Mouse (Mus musculus) MEL-GATA-1-ER (cell line): Measurements from ENCODE around the gene Mettl26.
"Not testable (repeated sequence)": the region's sequence is repeated elsewhere in the genome, so short reads cannot be mapped to it uniquely, and the experiment has no call there.

Experiments
- DNase-seq: peaks from one replicate; pipeline ENCODE4 v3.0.0-alpha.2; 2012; ENCODE audit warnings: low read depth; ENCODE audit errors: extremely low read depth

Gene Mettl26

GRCm38 (mm10) chr17:25868601-25869191 is 6.2 kb upstream of the Mettl26 start, which contains the start of gene Mcrip2:
Mcrip2 (minus strand) TSS chr17:25868764.
- DNase-seq: peak; percentile 63

- DNase-seq: no peak
Observed at GRCm38 (mm10) chr17:25869498-25869897, 5.4 kb upstream of the Mettl26 start.

GRCm38 (mm10) chr17:25869954-25870353 is 4.9 kb upstream of the Mettl26 start:
- DNase-seq: no peak

GRCm38 (mm10) chr17:25871566-25871965 is 3.3 kb upstream of the Mettl26 start:
- DNase-seq: not testable (repeated sequence)

- no peak for DNase-seq
Observed at GRCm38 (mm10) chr17:25872676-25873075, 2.2 kb upstream of the Mettl26 start.

- DNase-seq: peak; percentile 53
Observed at GRCm38 (mm10) chr17:25873405-25874147, 1.3 kb upstream of the Mettl26 start.

GRCm38 (mm10) chr17:25874148-25874720 is 640 bp upstream of the Mettl26 start:
- DNase-seq: peak; percentile 12

- DNase-seq: peak; percentile 71
Observed at GRCm38 (mm10) chr17:25875171-25876136, 580 bp downstream of the Mettl26 start.

GRCm38 (mm10) chr17:25876347-25876915 is 1.6 kb downstream of the Mettl26 start:
- DNase-seq: no peak

GRCm38 (mm10) chr17:25877025-25877424 is 2.2 kb downstream of the Mettl26 start:
- no peak for DNase-seq

- no peak for DNase-seq
Observed at GRCm38 (mm10) chr17:25877741-25878610, 3.1 kb downstream of the Mettl26 start.

- DNase-seq: no peak
Observed at GRCm38 (mm10) chr17:25878611-25879180, 3.8 kb downstream of the Mettl26 start.

- no peak for DNase-seq
Observed at GRCm38 (mm10) chr17:25879261-25879660, 4.4 kb downstream of the Mettl26 start.

- no peak for DNase-seq
Observed at GRCm38 (mm10) chr17:25879750-25880149, 4.9 kb downstream of the Mettl26 start.

- no peak for DNase-seq
Observed at GRCm38 (mm10) chr17:25880196-25880910, 5.5 kb downstream of the Mettl26 start, which contains the start of gene Wfikkn1. Wfikkn1 (minus strand) TSS chr17:25880858.

GRCm38 (mm10) chr17:25880913-25881641 is 6.2 kb downstream of the Mettl26 start:
- no peak for DNase-seq

GRCm38 (mm10) chr17:25881691-25882090 is 6.8 kb downstream of the Mettl26 start:
- DNase-seq: no peak

- no peak for DNase-seq
Observed at GRCm38 (mm10) chr17:25882306-25882705, 7.4 kb downstream of the Mettl26 start.
